Mouse (Mus musculus) frontal cortex, adult (tissue): ENCODE results near the gene 1190005I06Rik.

Source experiments
- ATAC-seq: cut with Nextera tagmentation; 2 replicates; pipeline ENCODE4 v1.9.2; 2017; ENCODE audit warnings: mild to moderate bottlenecking, moderate library complexity, mixed read lengths; ENCODE audit not compliant: low TSS enrichment

Gene 1190005I06Rik

GRCm38 (mm10) chr8:120620441-120620840 lies 27.0 kb downstream of the 1190005I06Rik start:
- no peak for ATAC-seq

- ATAC-seq: peak; percentile 53
These were observed 27.9 kb downstream of the 1190005I06Rik start for GRCm38 (mm10) chr8:120619235-120620180.

GRCm38 (mm10) chr8:120618110-120618509 lies 29.3 kb downstream of the 1190005I06Rik start:
- 0 out of 2 replicates have a peak, but pooled peaks have one; percentile 50 for ATAC-seq

- no peak for ATAC-seq
These were observed 30.5 kb downstream of the 1190005I06Rik start for GRCm38 (mm10) chr8:120616663-120617626.

- ATAC-seq: no peak
These were observed 32.9 kb downstream of the 1190005I06Rik start for GRCm38 (mm10) chr8:120614491-120614890.

GRCm38 (mm10) chr8:120610824-120611223 lies 36.6 kb downstream of the 1190005I06Rik start:
- ATAC-seq: no peak

GRCm38 (mm10) chr8:120607885-120608284 lies 39.5 kb downstream of the 1190005I06Rik start:
- ATAC-seq: peak; percentile 75; the same call in 1 of the 2 replicates

GRCm38 (mm10) chr8:120607460-120607859 lies 40.0 kb downstream of the 1190005I06Rik start:
- no peak for ATAC-seq

GRCm38 (mm10) chr8:120602672-120603071 lies 44.8 kb downstream of the 1190005I06Rik start:
- no peak for ATAC-seq

- ATAC-seq: no peak
These were observed 47.9 kb downstream of the 1190005I06Rik start for GRCm38 (mm10) chr8:120599504-120599903.

GRCm38 (mm10) chr8:120598579-120598978 lies 48.9 kb downstream of the 1190005I06Rik start:
- peak; percentile 90 for ATAC-seq

GRCm38 (mm10) chr8:120595963-120596362 lies 51.5 kb downstream of the 1190005I06Rik start:
- 0 out of 2 replicates have a peak, but pooled peaks have one; percentile 32 for ATAC-seq

GRCm38 (mm10) chr8:120594571-120594970 lies 52.9 kb downstream of the 1190005I06Rik start:
- no peak for ATAC-seq

- no peak for ATAC-seq
These were observed 55.7 kb downstream of the 1190005I06Rik start for GRCm38 (mm10) chr8:120591587-120592292.

GRCm38 (mm10) chr8:120589921-120590320 lies 57.5 kb downstream of the 1190005I06Rik start:
- ATAC-seq: no peak

- peak; percentile 98 for ATAC-seq
These were observed 58.3 kb downstream of the 1190005I06Rik start, which contains the start of gene Gins2 for GRCm38 (mm10) chr8:120588908-120589771. Gene Gins2 (minus strand): TSS chr8:120589304.

- no peak for ATAC-seq
These were observed 61.9 kb downstream of the 1190005I06Rik start for GRCm38 (mm10) chr8:120585521-120585920.

- ATAC-seq: no peak
These were observed 65.6 kb downstream of the 1190005I06Rik start for GRCm38 (mm10) chr8:120581811-120582210.

- no peak for ATAC-seq
These were observed 66.1 kb downstream of the 1190005I06Rik start for GRCm38 (mm10) chr8:120581329-120581728.

- ATAC-seq: no peak
These were observed 67.0 kb downstream of the 1190005I06Rik start for GRCm38 (mm10) chr8:120580336-120581000.
